Mouse (Mus musculus) heart, embryonic 16.5 days (tissue): ENCODE results near the gene Olfr1126. TPM values are rescaled to one million over a fixed set of nuclear protein-coding genes. Genes with fewer than 3 reads are reported as not detected.
"Not testable (repeated sequence)": the region's sequence is repeated elsewhere in the genome, so short reads cannot be mapped to it uniquely, and the experiment has no call there.

Experiments
- ATAC-seq: fragments of 200-750 bp; cut with Nextera tagmentation; replicated peaks from 2 replicates; pipeline ENCODE4 v1.8.0; 2017; ENCODE audit warnings: moderate number of reproducible peaks; ENCODE audit not compliant: insufficient read depth, low FRiP score; ENCODE audit errors: extremely low read depth
- H3K27ac ChIP-seq: fragments of 300-500 bp; sonication (generic); 2 replicates; pipeline ENCODE4 v1.5.1; 2014; ENCODE audit warnings: mild to moderate bottlenecking, low read length, control low read depth, moderate library complexity
- H3K27me3 ChIP-seq: fragments of 300-500 bp; sonication (generic); 2 replicates; pipeline ENCODE4 v1.6.1; 2014; ENCODE audit warnings: low read length, mixed read lengths; ENCODE audit not compliant: control insufficient read depth, insufficient read depth
- H3K36me3 ChIP-seq: fragments of 300-500 bp; sonication (generic); 2 replicates; pipeline ENCODE4 v1.6.1; 2014; ENCODE audit not compliant: control insufficient read depth, insufficient read depth
- H3K4me1 ChIP-seq: fragments of 300-500 bp; sonication (generic); 2 replicates; pipeline ENCODE4 v1.6.1; 2014; ENCODE audit warnings: low read length, mixed read lengths; ENCODE audit not compliant: control insufficient read depth, insufficient read depth
- H3K4me2 ChIP-seq: fragments of 300-500 bp; sonication (generic); 2 replicates; pipeline ENCODE4 v1.6.1; 2014; ENCODE audit warnings: low read depth, mild to moderate bottlenecking, control low read depth, low read length
- H3K4me3 ChIP-seq: fragments of 300-500 bp; sonication (generic); 2 replicates; pipeline ENCODE4 v1.5.1; 2014; ENCODE audit warnings: mild to moderate bottlenecking, control low read depth, low read length
- H3K9ac ChIP-seq: fragments of 300-500 bp; sonication (generic); 2 replicates; pipeline ENCODE4 v1.6.1; 2014; ENCODE audit warnings: low read length, control low read depth
- H3K9me3 ChIP-seq: fragments of 300-500 bp; sonication (generic); replicated peaks from 2 replicates; pipeline ENCODE4 v1.6.1; 2016; ENCODE audit warnings: low read length; ENCODE audit not compliant: control insufficient read depth
- WGBS: fragments of 180-500 bp; shearing (Covaris S2); extraction: QIAGEN DNeasy Blood & Tissue Kit; methylation state at CpG from one replicate; pipeline ENCODE4 v1.1.7; 2014; 5-methylcytosine and 5-hydroxymethylcytosine counted together
- polyA plus RNA-seq: library from polyadenylated mRNA; unstranded; fragments of >200 nt; fragmentation: Nextera tagmentation; extraction: Ambion mirVana; gene quantifications from 2 replicates; pipeline ENCODE4 v1.2.1, GENCODE M21; 2015

The Olfr1126 gene
- polyA plus RNA-seq: not detected in 2 replicates

DNA sequence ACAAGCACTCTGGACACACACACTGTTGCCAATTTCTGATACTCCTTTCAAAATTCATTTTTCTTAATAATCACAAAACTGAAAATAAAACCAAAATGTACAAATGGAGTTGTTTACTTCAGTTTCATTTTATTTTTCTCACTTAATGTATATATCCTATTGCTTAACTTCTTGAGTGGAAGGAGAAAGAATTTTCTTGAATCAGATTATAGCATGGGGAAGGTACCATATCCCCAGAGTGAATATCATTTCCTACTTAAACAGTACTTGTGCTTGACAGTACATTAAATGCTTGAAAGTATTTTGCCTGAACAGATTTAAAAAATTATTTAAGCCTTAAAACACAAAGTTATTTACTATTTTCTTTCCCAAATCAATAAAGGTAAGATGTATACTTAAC, at the start of gene Olfr1126:
Olfr1126 (plus strand) TSS at position 301 of the 400 bp plus-strand sequence.
- Histone ChIP-seq H3K9me3 (no peaks in the 10 kb centered on the region), H3K27ac (no peak within 1 kb of the TSS), H3K4me1 (no peaks in the 10 kb centered on the region), H3K9ac (no peak within 1 kb of the TSS), H3K36me3 (no peaks in the 10 kb centered on the region), H3K27me3 (no peaks in the 10 kb centered on the region), H3K4me2 (no peak within 1 kb of the TSS), H3K4me3 (no peak within 1 kb of the TSS)
- ATAC-seq: no peak

DNA sequence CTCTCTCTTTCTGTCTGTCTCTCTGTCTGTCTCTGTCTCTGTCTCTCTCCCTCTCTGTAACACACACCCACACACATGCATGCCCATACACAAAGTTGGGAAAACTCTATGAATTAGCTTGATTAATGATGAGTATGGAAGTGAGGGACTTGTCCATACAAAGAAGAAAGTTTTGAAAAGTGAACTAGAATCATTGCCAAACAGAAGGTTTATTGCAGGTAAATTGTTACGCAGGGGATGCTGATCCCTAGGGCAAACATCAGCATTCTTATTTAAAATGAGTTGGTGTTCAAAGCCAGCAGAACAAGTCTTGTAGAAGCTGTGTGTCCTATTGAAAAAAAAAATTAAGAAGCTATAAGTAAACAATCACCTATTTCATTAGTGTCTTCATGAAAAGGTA, 37.4 kb upstream of the Olfr1126 start, which contains the start of gene Olfr1123:
Olfr1123 (plus strand) TSS at position 301 of the 400 bp plus-strand sequence.
- H3K4me1 ChIP-seq: no peaks in the 10 kb centered on the region
- no peaks in the 10 kb centered on the region for H3K36me3 ChIP-seq
- H3K27me3 ChIP-seq: no peaks in the 10 kb centered on the region
- no peak within 1 kb of the TSS for H3K4me3 ChIP-seq
- H3K9ac ChIP-seq: no peak within 1 kb of the TSS
- no peaks in the 10 kb centered on the region for H3K9me3 ChIP-seq
- no peak for ATAC-seq
- no peak within 1 kb of the TSS for H3K27ac ChIP-seq
- 85% methylated on average over 1 of the region's 1 CpGs for WGBS
- no peak within 1 kb of the TSS for H3K4me2 ChIP-seq

DNA sequence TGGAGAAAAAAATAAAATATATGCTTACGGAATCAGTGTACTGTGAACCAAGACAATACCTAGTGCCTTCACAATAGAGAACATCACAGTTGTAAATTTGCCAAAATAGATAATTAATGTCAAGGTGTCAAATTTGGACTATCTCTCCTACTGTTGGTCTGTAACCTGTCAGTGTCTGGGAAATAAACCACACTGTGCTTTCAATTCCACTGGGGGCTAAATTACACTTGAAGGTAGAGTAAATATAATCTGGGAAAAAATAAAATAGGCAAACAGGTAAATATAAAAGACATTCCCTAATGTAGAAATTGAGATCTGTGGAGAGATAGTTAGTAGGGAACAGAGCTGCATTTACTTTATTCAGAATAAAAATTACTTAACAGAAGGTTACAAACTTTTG, 23.8 kb upstream of the Olfr1126 start, which contains the start of gene Olfr1124:
Olfr1124 (plus strand) TSS at position 301 of the 400 bp plus-strand sequence.
- Histone ChIP-seq H3K27me3 (no peaks in the 10 kb centered on the region), H3K9me3 (no peaks in the 10 kb centered on the region), H3K36me3 (no peaks in the 10 kb centered on the region), H3K9ac (no peak within 1 kb of the TSS), H3K27ac (no peak within 1 kb of the TSS), H3K4me2 (no peak within 1 kb of the TSS), H3K4me1 (no peaks in the 10 kb centered on the region), H3K4me3 (no peak within 1 kb of the TSS)
- 91% methylated on average over 1 of the region's 1 CpGs for WGBS
- no peak for ATAC-seq

DNA sequence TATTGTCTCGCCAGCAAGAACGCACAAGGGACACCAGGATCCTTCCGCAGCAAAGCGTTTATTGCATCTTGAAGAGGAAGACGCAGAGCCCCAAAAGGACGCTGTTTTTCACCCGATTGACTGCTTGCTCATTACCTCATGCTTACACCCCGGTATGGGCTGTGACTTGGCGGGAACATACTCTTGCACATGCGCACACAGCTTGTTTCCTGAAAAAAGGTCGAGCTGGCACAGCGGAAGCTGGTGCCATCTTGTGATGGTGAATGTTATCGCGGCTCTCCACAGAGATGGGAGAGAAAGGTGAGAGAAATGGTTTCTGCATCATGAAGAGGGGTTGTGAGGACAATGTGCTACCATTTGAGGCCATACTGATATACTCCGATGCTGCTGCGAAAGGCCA, 16.0 kb upstream of the Olfr1126 start:
- no peak overlapping the region for H3K27ac ChIP-seq
- H3K9me3 ChIP-seq: no peaks in the 10 kb centered on the region
- no peak overlapping the region for H3K4me3 ChIP-seq
- no peak overlapping the region for H3K9ac ChIP-seq
- no peak for ATAC-seq
- WGBS: 83% methylated on average over 16 of the region's 16 CpGs
- H3K36me3 ChIP-seq: no peaks in the 10 kb centered on the region
- no peaks in the 10 kb centered on the region for H3K27me3 ChIP-seq
- H3K4me2 ChIP-seq: no peak overlapping the region
- no peaks in the 10 kb centered on the region for H3K4me1 ChIP-seq

DNA sequence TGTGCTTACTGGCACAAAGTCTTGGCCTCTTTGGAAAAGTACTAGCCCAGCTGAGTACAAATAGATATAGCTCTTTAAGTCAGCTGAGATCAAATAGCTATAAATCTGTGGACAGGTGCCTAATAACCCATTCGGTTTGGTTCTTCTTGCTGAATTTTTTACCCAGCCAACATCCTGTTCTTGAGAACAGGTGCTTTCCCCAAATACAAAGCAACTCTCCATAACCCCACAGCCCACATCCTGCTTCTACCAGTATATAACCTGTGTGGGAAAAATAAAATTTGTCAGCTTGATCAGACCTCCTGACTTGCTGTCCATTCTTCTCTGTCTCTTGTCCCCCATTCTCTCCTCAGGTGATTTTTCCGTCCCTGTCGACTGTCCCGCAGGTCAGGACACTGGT, 8.0 kb downstream of the Olfr1126 start:
- H3K36me3 ChIP-seq: no peaks in the 10 kb centered on the region
- H3K4me2 ChIP-seq: no peak overlapping the region
- no peak overlapping the region for H3K4me3 ChIP-seq
- no peaks in the 10 kb centered on the region for H3K27me3 ChIP-seq
- H3K27ac ChIP-seq: no peak overlapping the region
- ATAC-seq: no peak
- 87% methylated on average over 4 of the region's 4 CpGs for WGBS
- H3K9ac ChIP-seq: no peak overlapping the region
- no peaks in the 10 kb centered on the region for H3K4me1 ChIP-seq
- no peaks in the 10 kb centered on the region for H3K9me3 ChIP-seq

DNA sequence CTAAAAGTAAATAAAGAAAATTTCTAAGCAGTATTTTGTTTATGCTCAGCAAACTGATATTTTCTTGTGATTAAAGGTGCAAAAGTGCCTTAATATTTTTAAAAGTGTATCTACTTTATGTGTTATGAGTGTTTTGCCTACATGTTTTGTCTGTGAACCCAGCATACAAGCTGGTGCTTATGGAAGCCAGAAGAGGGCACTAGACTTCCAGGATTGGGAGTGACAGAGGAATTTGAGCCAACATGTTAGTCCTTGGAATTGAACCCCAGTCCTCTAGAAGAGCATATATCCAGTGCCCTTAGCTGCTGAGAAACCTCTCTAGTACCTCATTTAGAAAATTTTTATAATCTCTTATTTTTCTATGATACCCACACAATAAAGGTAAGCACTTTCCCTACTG, 26.4 kb downstream of the Olfr1126 start:
- Histone ChIP-seq H3K4me2 (no peak overlapping the region), H3K27ac (no peak overlapping the region), H3K9ac (no peak overlapping the region)

DNA sequence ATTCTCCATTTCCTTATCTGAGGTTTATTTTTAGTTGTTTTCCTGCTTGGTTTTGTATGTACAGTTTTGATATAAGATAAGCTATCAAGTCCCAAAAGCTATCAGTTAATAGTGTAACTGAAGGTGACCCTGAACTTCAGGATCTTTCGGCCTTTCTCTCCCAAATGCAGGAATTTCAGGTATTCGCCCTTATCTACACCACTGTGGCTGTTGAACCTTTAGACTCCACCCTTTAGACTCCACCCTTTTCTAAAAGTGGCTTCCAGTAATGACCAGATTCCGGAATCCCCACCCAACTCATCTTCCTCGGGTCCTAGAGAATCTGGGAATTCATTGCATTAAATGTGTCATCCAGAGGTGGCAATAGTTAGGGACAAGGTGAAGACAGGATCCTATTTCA, 27.4 kb downstream of the Olfr1126 start:
- no peak for ATAC-seq
- H3K27ac ChIP-seq: no peak overlapping the region
- 53% methylated on average over 4 of the region's 4 CpGs for WGBS

More for the DNA sequence above, 26.4 kb downstream of the Olfr1126 start:
- Histone ChIP-seq H3K4me3 (no peak overlapping the region), H3K4me1 (no peaks in the 10 kb centered on the region), H3K27me3 (no peaks in the 10 kb centered on the region), H3K9me3 (no peaks in the 10 kb centered on the region), H3K36me3 (no peaks in the 10 kb centered on the region)
- ATAC-seq: no peak

DNA sequence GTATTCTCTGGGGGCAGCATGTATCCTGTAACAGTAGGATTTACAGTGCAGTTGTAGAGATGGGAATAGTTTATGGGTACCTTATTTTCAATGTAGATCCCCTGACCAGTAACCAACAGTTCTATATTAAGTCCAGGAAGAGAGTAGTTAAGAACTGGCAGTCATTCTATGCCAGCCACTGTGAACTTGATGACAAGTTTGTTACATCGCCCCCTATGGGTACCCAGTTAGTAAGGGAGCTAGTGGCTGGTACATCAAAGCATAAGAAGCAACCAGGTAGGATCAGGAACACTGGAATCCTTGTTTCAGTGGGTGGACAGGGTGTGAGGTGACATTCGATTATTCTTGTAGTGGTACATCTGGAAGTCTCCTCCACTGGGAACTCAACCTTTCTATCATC, 28.5 kb downstream of the Olfr1126 start:
- no peaks in the 10 kb centered on the region for H3K4me1 ChIP-seq
- no peaks in the 10 kb centered on the region for H3K9me3 ChIP-seq
- no peak overlapping the region for H3K9ac ChIP-seq
- WGBS: 74% methylated on average over 2 of the region's 2 CpGs
- no peak for ATAC-seq
- no peak overlapping the region for H3K4me3 ChIP-seq
- no peak overlapping the region for H3K4me2 ChIP-seq
- no peaks in the 10 kb centered on the region for H3K36me3 ChIP-seq
- H3K27me3 ChIP-seq: no peaks in the 10 kb centered on the region
- no peak overlapping the region for H3K27ac ChIP-seq

More for the DNA sequence above, 27.4 kb downstream of the Olfr1126 start:
- Histone ChIP-seq H3K4me3 (no peak overlapping the region), H3K9me3 (no peaks in the 10 kb centered on the region), H3K4me2 (no peak overlapping the region), H3K27me3 (no peaks in the 10 kb centered on the region), H3K36me3 (no peaks in the 10 kb centered on the region), H3K9ac (no peak overlapping the region), H3K4me1 (no peaks in the 10 kb centered on the region)

DNA sequence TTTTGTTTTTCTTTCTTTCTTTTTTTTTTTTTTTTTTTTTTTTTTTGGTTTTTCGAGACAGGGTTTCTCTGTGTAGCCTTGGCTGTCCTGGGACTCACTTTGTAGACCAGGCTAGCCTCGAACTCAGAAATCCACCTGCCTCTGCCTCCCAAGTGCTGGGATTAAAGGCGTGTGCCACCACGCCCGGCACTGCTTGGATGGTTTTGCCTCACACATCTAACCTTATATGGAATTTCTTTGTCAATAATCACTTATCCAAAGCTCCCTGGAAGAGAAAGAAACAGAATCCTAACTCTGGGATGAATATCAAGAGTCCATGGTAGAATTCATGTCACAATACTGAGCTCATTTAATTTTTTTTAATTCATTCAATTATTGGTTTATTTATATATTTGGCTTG, 43.2 kb downstream of the Olfr1126 start, which contains the start of gene Pramel7:
Pramel7 (minus strand) TSS at position 101 of the 400 bp plus-strand sequence.
- H3K27me3 ChIP-seq, H3K27ac ChIP-seq, H3K36me3 ChIP-seq, H3K4me1 ChIP-seq, H3K4me3 ChIP-seq, ATAC-seq, H3K9ac ChIP-seq, H3K4me2 ChIP-seq, H3K9me3 ChIP-seq: not testable (repeated sequence)
- 87% methylated on average over 3 of the region's 5 CpGs for WGBS
